Mouse (Mus musculus) forebrain, embryonic 11.5 days (tissue): ENCODE results near the gene Prkca. TPM values are rescaled to one million over a fixed set of nuclear protein-coding genes. Genes with fewer than 3 reads are reported as not detected.

Experiments used
- ATAC-seq: fragments of 200-750 bp; cut with Nextera tagmentation; replicated peaks from 2 replicates; pipeline ENCODE4 v1.8.0; 2017; ENCODE audit warnings: moderate TSS enrichment; ENCODE audit not compliant: low FRiP score
- DNase-seq: peaks from one replicate; pipeline ENCODE4 v3.0.0-alpha.2; 2017; ENCODE audit warnings: low spot score
- H3K27ac ChIP-seq: fragments of 300-500 bp; sonication (generic); 2 replicates; pipeline ENCODE4 v1.5.1; 2014; ENCODE audit warnings: low read depth, low read length
- H3K27me3 ChIP-seq: fragments of 300-500 bp; sonication (generic); 2 replicates; pipeline ENCODE4 v1.6.1; 2014; ENCODE audit warnings: mild to moderate bottlenecking, low read length, mixed read lengths; ENCODE audit not compliant: control insufficient read depth, insufficient read depth
- H3K36me3 ChIP-seq: fragments of 300-500 bp; sonication (generic); 2 replicates; pipeline ENCODE4 v1.6.1; 2014; ENCODE audit warnings: mild to moderate bottlenecking, low read length, moderate library complexity, mixed read lengths; ENCODE audit not compliant: control insufficient read depth, insufficient read depth
- H3K4me1 ChIP-seq: fragments of 300-500 bp; sonication (generic); replicated peaks from 2 replicates; pipeline ENCODE4 v1.6.1; 2014; ENCODE audit warnings: low read length, mixed read lengths; ENCODE audit not compliant: control insufficient read depth, insufficient read depth
- H3K4me2 ChIP-seq: fragments of 300-500 bp; sonication (generic); 2 replicates; pipeline ENCODE4 v1.6.1; 2014; ENCODE audit warnings: low read depth, mild to moderate bottlenecking, low read length, moderate library complexity, mixed read lengths; ENCODE audit not compliant: severe bottlenecking
- H3K4me3 ChIP-seq: fragments of 300-500 bp; sonication (generic); 2 replicates; pipeline ENCODE4 v1.5.1; 2014; ENCODE audit warnings: low read depth, low read length
- H3K9ac ChIP-seq: fragments of 300-500 bp; sonication (generic); 2 replicates; pipeline ENCODE4 v1.6.1; 2014; ENCODE audit warnings: low read length
- H3K9me3 ChIP-seq: fragments of 300-500 bp; sonication (generic); 2 replicates; pipeline ENCODE4 v1.6.1; 2016; ENCODE audit warnings: low read length, mixed read lengths; ENCODE audit not compliant: control insufficient read depth
- WGBS: fragments of 180-500 bp; shearing (Covaris S2); extraction: QIAGEN DNeasy Blood & Tissue Kit; methylation state at CpG from one replicate; pipeline ENCODE4 v1.1.7; 2014; 5-methylcytosine and 5-hydroxymethylcytosine counted together
- polyA plus RNA-seq: library from polyadenylated mRNA; unstranded; fragments of >200 nt; fragmentation: Nextera tagmentation; extraction: Ambion mirVana; gene quantifications from 2 replicates; pipeline ENCODE4 v1.2.1, GENCODE M21; 2014

Gene Prkca
- polyA plus RNA-seq, 1 experiment from 2014 or later = 5.2 TPM

DNA sequence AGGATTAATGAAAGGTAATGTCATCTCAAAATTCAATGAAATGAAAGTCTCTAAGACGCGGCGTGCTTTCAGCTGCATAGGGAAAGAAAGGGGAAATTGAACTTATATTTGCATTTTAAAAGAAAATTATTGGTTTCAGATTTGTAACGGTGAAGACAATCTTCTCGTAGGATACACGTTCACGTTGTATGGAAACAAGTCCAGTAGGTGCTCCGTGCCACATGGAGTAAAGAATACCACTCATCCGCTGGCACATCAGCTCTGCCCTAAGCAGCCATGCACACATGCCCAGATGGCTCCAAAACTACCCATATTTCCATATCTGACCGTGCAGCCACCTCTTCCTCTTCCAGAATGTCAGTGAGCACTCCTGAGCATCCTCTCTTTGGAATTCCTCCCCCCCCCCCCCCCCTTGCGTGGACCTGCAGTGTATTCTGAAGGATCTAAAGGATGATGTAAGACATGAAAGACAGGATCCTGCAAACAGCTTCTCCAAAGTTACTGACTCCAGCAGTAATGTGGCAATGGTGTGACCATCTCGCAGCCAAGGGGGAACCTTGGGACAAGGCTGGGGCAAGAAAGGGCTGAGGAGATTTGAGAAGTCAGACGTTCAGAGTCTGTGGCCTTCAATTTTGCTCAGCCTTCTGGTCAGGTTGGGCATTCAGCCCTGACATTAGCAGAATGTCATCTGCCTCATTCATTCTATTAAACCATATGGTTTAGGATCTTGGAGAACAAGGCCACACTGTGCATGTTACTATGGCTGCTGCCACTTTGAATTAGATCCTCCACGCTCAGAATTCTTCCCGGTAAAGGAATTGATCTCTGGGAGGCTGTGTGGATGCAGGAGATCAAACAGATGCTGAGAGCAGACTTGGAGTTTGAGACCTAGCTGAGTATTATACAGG is 142.8 kb downstream of the Prkca start:
- Histone ChIP-seq H3K9ac (no peak overlapping the region), H3K27me3 (no peaks in the 10 kb centered on the region), H3K4me3 (no peak overlapping the region), H3K9me3 (no peaks in the 10 kb centered on the region), H3K4me1 (peaks cover 3% of the 10 kb centered on the region; the same call in 1 of the 2 replicates), H3K36me3 (no peaks in the 10 kb centered on the region), H3K4me2 (no peak overlapping the region), H3K27ac (no peak overlapping the region)
- no peak for DNase-seq
- no peak for ATAC-seq
- 90% methylated on average over 15 of the region's 15 CpGs for WGBS

DNA sequence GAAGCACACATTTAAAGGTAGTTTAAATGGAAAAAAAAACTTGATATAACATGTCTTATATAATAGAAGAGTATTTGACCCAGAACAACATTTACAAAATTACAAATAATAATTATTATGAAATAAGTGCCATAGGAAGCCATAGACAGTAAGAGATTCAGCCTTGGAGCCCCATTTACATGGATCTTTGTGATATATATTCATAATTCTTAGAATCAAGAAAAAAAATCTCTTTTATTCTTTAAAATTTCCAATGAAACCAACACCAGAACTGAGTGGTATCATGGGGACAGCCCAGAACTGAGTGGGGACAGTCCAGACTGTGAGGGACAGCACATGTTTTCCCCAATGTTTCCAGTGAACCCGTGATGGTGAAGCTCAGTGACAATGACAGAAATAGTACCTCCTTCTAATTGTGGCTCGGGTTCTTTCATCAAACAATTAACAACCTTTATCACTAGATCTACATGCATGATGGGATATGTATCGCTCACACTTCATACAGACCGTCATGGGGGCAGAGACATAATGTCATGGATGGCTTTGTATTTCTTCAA is 144.2 kb downstream of the Prkca start:
- H3K27me3 ChIP-seq = no peaks in the 10 kb centered on the region
- H3K9me3 ChIP-seq = no peaks in the 10 kb centered on the region

DNA sequence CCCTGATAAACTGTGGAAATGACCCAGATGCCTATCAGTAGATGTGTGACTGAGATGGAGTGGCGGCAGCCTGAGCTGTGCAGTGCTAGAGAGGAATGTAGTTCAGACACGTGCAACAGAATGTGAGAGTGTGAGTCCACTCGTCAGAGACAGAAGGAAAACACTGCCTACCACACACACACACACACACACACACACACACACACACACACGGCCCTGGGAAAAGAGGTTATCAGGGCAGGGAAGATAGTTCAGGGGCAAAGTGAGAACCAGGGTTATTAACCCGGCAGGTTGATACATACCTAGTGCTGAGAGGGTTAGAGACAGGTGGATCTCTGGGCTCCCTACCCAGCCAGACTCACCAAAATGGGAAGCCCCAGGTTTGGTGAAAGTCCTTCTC is 145.1 kb downstream of the Prkca start:
- Histone ChIP-seq H3K4me1 (peaks cover 4% of the 10 kb centered on the region; the same call in 1 of the 2 replicates), H3K27me3 (no peaks in the 10 kb centered on the region), H3K9ac (no peak overlapping the region), H3K9me3 (no peaks in the 10 kb centered on the region), H3K4me3 (no peak overlapping the region), H3K36me3 (no peaks in the 10 kb centered on the region), H3K4me2 (no peak overlapping the region), H3K27ac (no peak overlapping the region)
- 84% methylated on average over 5 of the region's 5 CpGs for WGBS
- DNase-seq (no peak), ATAC-seq (no peak)

More for the DNA sequence above, 144.2 kb downstream of the Prkca start:
- Histone ChIP-seq H3K4me2 (no peak overlapping the region), H3K4me3 (no peak overlapping the region), H3K36me3 (no peaks in the 10 kb centered on the region), H3K4me1 (peaks cover 4% of the 10 kb centered on the region; the same call in 1 of the 2 replicates), H3K27ac (no peak overlapping the region), H3K9ac (no peak overlapping the region)
- no peak for DNase-seq
- no peak for ATAC-seq
- 91% methylated on average over 4 of the region's 4 CpGs for WGBS

DNA sequence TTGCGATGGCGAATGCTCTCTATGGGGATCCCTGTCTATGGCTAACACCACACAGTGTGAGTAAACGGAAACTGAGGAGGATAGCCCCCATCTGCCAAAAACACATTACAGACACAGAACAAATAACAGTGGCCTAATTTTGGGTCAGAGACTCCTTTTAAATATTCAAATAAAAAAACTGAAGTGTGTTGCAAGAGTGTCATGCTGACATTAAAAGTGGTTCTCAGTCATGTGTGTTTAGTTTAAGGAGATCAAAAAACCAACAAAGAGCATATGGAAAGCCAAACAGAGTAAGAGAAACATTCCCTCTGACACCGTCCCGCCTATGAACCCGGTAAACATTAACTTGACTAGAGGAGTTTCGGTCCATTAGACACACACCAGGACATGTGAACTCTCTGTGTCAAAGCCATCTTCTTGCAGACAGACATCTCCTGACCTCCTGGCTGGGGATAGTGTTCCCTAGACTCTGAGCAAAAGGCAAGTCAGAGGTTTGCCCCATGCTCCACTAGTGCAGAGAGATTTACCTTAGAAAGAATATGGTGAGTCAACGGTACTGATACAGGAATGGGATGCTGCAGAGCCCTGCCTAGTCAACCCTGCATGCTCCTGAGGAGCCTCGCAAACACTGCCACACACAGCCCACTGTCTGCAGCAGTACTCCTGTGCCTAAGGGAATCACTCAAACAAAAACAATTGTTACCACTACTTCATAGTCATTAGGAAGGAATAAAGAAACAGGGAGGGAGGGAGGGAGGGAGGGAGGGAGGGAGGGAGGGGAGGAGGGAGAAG is 146.1 kb downstream of the Prkca start:
- Histone ChIP-seq H3K4me3 (no peak overlapping the region), H3K4me1 (peaks cover 4% of the 10 kb centered on the region; the same call in 1 of the 2 replicates), H3K4me2 (no peak overlapping the region), H3K27ac (no peak overlapping the region), H3K9me3 (no peaks in the 10 kb centered on the region), H3K9ac (no peak overlapping the region), H3K27me3 (no peaks in the 10 kb centered on the region), H3K36me3 (no peaks in the 10 kb centered on the region)
- ATAC-seq = no peak
- no peak for DNase-seq
- 72% methylated on average over 9 of the region's 9 CpGs for WGBS

DNA sequence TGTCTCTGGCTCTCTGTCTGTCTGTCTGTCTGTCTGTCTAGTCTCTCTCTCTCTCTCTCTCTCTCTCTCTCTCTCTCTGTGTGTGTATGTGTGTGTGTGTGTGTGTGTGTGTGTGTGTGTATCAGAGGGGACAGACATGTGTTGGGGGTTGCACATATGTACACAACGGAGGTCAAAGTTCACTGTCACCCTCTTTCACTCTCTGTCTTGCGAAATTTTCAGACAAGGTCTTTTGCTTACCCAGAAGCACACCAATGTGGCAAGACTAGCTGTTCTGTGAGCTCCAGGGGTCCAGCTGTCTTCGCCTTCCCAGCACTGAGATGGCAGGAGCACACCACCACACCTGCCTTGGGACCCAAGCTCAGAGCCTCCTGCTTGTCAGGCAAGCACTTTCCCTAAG is 146.9 kb downstream of the Prkca start:
- no peak overlapping the region for H3K4me2 ChIP-seq
- WGBS = 79% methylated on average over 3 of the region's 3 CpGs
- no peak overlapping the region for H3K9ac ChIP-seq
- H3K27ac ChIP-seq = no peak overlapping the region
- H3K4me1 ChIP-seq = peaks cover 4% of the 10 kb centered on the region; the same call in 1 of the 2 replicates
- H3K27me3 ChIP-seq = no peaks in the 10 kb centered on the region
- H3K9me3 ChIP-seq = no peaks in the 10 kb centered on the region
- ATAC-seq = no peak
- no peak overlapping the region for H3K4me3 ChIP-seq
- no peaks in the 10 kb centered on the region for H3K36me3 ChIP-seq
- no peak for DNase-seq

DNA sequence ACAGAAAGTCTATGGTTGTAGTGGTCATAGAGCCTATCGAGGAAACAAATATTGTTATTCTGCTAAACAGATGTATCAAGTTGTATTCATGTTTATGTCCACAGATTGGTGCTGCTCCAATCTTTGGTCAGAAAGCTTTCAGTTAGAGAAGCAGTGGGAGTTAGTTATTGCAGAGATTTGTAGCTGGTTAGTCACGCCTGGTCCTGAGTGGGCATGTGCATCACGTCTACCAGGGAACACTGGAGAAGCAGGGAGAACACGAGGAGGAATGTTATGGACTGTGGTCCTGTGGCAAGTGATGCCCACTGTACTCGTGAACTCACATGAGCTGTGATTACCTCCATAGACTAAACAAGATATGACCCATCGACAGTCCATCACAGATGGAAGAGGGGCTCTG is 153.4 kb downstream of the Prkca start:
- ATAC-seq (no peak), DNase-seq (no peak)
- Histone ChIP-seq H3K9me3 (no peaks in the 10 kb centered on the region), H3K4me1 (peaks cover under 1% of the 10 kb centered on the region; the same call in 1 of the 2 replicates), H3K36me3 (no peaks in the 10 kb centered on the region), H3K27me3 (no peaks in the 10 kb centered on the region), H3K9ac (no peak overlapping the region), H3K4me3 (no peak overlapping the region), H3K27ac (no peak overlapping the region), H3K4me2 (no peak overlapping the region)
- 93% methylated on average over 6 of the region's 6 CpGs for WGBS

DNA sequence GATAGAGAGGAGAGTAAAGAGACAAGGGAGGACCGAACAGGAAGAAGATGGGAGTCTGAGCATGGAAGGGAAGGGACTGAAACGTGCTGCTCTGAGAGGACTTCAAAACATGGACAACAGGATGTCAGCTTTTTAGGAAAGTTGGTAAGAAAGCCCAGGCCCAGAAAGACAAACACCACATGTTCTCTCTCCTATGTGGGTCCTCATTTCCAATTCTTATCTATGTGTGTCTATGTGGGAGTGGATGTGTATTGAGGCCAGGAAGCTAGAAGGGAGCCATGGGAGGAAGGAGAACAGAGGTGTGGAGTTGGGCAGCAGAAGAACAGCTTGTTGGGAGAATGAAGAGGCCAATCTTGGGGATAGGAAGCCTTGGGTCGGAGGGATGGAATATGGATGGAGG is 154.4 kb downstream of the Prkca start:
- H3K27ac ChIP-seq = no peak overlapping the region
- H3K27me3 ChIP-seq = no peaks in the 10 kb centered on the region
- DNase-seq (no peak), ATAC-seq (no peak)
- no peak overlapping the region for H3K9ac ChIP-seq
- no peak overlapping the region for H3K4me3 ChIP-seq
- no peaks in the 10 kb centered on the region for H3K4me1 ChIP-seq
- no peaks in the 10 kb centered on the region for H3K9me3 ChIP-seq
- H3K4me2 ChIP-seq = no peak overlapping the region
- 86% methylated on average over 3 of the region's 3 CpGs for whole genome bisulfite sequencing
- no peaks in the 10 kb centered on the region for H3K36me3 ChIP-seq

DNA sequence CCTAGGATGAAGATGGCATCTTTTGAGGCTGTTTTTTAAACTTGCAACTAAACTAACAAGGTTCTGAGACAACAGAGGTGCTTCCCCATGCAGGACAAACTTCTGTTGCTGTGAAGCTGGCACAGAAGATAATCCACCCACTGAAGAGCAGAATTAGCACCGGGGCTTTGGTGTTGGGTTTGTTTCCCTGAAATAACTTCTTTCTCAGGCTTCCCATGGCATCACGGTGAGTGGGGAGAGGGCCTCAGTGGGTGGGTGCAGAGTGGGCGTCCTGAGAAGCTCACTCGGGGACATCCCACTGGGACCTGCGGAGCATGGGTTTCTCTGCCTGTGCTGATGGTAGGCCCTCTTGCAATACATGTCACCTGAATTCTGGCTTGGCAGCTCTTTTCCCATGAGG is 161.3 kb downstream of the Prkca start:
- H3K36me3 ChIP-seq = no peaks in the 10 kb centered on the region
- 87% methylated on average over 5 of the region's 5 CpGs for WGBS
- DNase-seq = no peak
- H3K4me3 ChIP-seq = no peak overlapping the region
- H3K4me1 ChIP-seq = peaks cover 2% of the 10 kb centered on the region; the same call in 1 of the 2 replicates
- no peak overlapping the region for H3K9ac ChIP-seq
- ATAC-seq = no peak
- H3K4me2 ChIP-seq = no peak overlapping the region
- no peaks in the 10 kb centered on the region for H3K9me3 ChIP-seq
- H3K27ac ChIP-seq = no peak overlapping the region
- no peaks in the 10 kb centered on the region for H3K27me3 ChIP-seq
